Mouse (Mus musculus) ES-E14 (cell line): ENCODE measurements around the gene Ctnnb1.

ENCODE experiments used
- CHD2 ChIP-seq: IDR thresholded peaks from 2 replicates; pipeline ENCODE4 v1.6.1; 2014; ENCODE audit warnings: mild to moderate bottlenecking, low read depth, low read length, inconsistent platforms
- HCFC1 ChIP-seq: IDR thresholded peaks from 2 replicates; pipeline ENCODE4 v1.6.1; 2012; ENCODE audit warnings: low read length, inconsistent platforms, borderline replicate concordance; ENCODE audit not compliant: insufficient read depth
- MAFK ChIP-seq: IDR thresholded peaks from 2 replicates; pipeline ENCODE4 v1.6.1; 2014; ENCODE audit warnings: mild to moderate bottlenecking, low read depth, low read length, inconsistent platforms; ENCODE audit not compliant: insufficient read depth
- ZC3H11A ChIP-seq: IDR thresholded peaks from 2 replicates; pipeline ENCODE4 v1.6.1; 2012; ENCODE audit warnings: low read depth, mild to moderate bottlenecking, inconsistent platforms, low read length, borderline replicate concordance
- ZNF384 ChIP-seq: IDR thresholded peaks from 2 replicates; pipeline ENCODE4 v1.6.1; 2012; ENCODE audit warnings: low read depth, low read length, inconsistent platforms

- TF ChIP-seq ZNF384 (no peak), HCFC1 (no peak), ZC3H11A (no peak), MAFK (no peak), CHD2 (no peak)
Measured at GRCm38 (mm10) chr9:120935634-120935922, 6.6 kb downstream of the Ctnnb1 start.
